26 mouse cellular contexts compared by ENCODE assay signal in the genomic region with DNA sequence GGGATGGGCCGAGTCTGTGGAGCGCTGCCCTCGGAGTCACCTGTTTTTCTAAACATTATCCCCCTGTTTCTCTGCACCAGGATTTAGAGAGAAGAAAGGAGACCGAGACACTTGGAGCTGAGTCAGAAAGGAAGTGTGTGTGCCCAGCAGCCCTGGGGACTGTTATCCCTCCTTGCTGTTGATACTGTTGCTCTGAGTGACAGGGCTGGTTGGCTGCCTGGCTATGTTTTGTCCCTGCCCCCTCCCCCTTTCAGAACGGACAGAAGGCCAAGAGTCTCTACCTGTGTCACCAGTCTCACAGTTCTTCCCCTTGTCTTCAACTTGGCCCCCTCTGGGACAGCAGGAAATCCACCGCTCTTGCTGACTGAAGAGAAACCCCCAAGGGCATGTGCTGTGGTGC.
DNase-seq lines count a peak whose midpoint lies in the region; ATAC-seq and TF ChIP-seq lines count a peak whose summit lies in the region.
"Had no signal": no experiment of that assay in that cellular context is flagged by ENCODE, and none has a peak within 500 bp of the region (broad histone marks: within the 10 kb centered on the region; RNA-seq: fewer than 3 reads in every experiment).

No protein-coding gene starts in this region.

- 0 out of 2 replicates have a peak, but pooled peaks have one; percentile 58 for ATAC-seq in heart, embryonic 16.5 days (replicated peaks; ENCODE audit: extremely low read depth, insufficient read depth, low FRiP score)
- ATAC-seq in liver, embryonic 12.5 days = no peak
- ATAC-seq: forebrain, embryonic 14.5 days; inflammation-experienced regulatory T-cells, adult 6 months had no signal

- DNase-seq in heart, adult 18-20 months = peak; percentile 34
- no peak for DNase-seq in heart, adult 9 months (ENCODE audit: low spot score in 2 of 2)
- no peak for DNase-seq in CH12.LX (ENCODE audit: extremely low read depth)
- no peak for DNase-seq in embryonic facial prominence, embryonic 10.5 days (ENCODE audit: low spot score)
- no peak for DNase-seq in Muller cell, postnatal 12 days (ENCODE audit: inconsistent ontology term)
- DNase-seq in frontal cortex, postnatal 14 days (ENCODE audit: low spot score in 2 of 2) = no peak
- DNase-seq: adrenal gland, postnatal 10 days; cerebellum, adult 2 months; cerebellum, postnatal 25 days; embryo, embryonic 11 days; gastrocnemius, postnatal 10 days; kidney, adult 8-10 months; kidney, postnatal 14 days; left cerebral cortex, postnatal 4 days; thymus, postnatal 25 days had no signal

- WGBS in embryonic facial prominence, embryonic 10.5 days = 63% methylated on average over 6 of the region's 6 CpGs
- WGBS in heart, embryonic 16.5 days = 45% methylated on average over 6 of the region's 6 CpGs
- WGBS in liver, embryonic 12.5 days (ENCODE audit: insufficient replicate concordance) = 54% methylated on average over 6 of the region's 6 CpGs

- no peaks in the 10 kb centered on the region for H3K27me3 ChIP-seq in CH12.LX (replicated peaks)
- peaks cover 11% of the 10 kb centered on the region; the same call in 1 of the 2 replicates for H3K27me3 ChIP-seq in embryonic facial prominence, embryonic 10.5 days (replicated peaks; ENCODE audit: low read depth, poor library complexity, severe bottlenecking)
- H3K27me3 ChIP-seq in heart, embryonic 16.5 days (ENCODE audit: control insufficient read depth, insufficient read depth, low read length) = no peaks in the 10 kb centered on the region
- no peaks in the 10 kb centered on the region for H3K27me3 ChIP-seq in liver, embryonic 12.5 days (replicated peaks)
- H3K27me3 ChIP-seq: liver, embryonic 15.5 days; lung, embryonic 15.5 days; midbrain, embryonic 12.5 days had no signal

- H3K4me1 ChIP-seq in CH12.LX (ENCODE audit: control insufficient read depth in 1 of 2, insufficient read depth in 2 of 2) = peaks cover 32 to 56% of the 10 kb centered on the region in 2 experiments
- peaks cover 65% of the 10 kb centered on the region for H3K4me1 ChIP-seq in embryonic facial prominence, embryonic 10.5 days
- peaks cover 26% of the 10 kb centered on the region for H3K4me1 ChIP-seq in heart, embryonic 16.5 days (ENCODE audit: control insufficient read depth, insufficient read depth, low read length)
- H3K4me1 ChIP-seq in liver, embryonic 12.5 days = no peaks in the 10 kb centered on the region
- H3K4me1 ChIP-seq: liver, embryonic 15.5 days; midbrain, embryonic 12.5 days had no signal

- no peak for TF ChIP-seq EP300 in CH12.LX (IDR thresholded peaks at IDR 0.05; ENCODE audit: low read length)

- H3K9me3 ChIP-seq in CH12.LX (replicated peaks; ENCODE audit: low read length) = no peaks in the 10 kb centered on the region
- H3K9me3 ChIP-seq in embryonic facial prominence, embryonic 10.5 days = no peaks in the 10 kb centered on the region
- no peaks in the 10 kb centered on the region for H3K9me3 ChIP-seq in heart, embryonic 16.5 days (replicated peaks; ENCODE audit: control insufficient read depth, low read length)
- H3K9me3 ChIP-seq in liver, embryonic 12.5 days (replicated peaks) = no peaks in the 10 kb centered on the region
- H3K9me3 ChIP-seq: G1E; hindbrain, embryonic 13.5 days; limb, embryonic 15.5 days; liver, embryonic 15.5 days; lung, embryonic 15.5 days; midbrain, embryonic 12.5 days; neural tube, embryonic 15.5 days had no signal

- H3K27ac ChIP-seq in CH12.LX (ENCODE audit: insufficient read depth, low read depth) = no peak overlapping the region
- peak overlapping the region; percentile 62; the same call in 1 of the 2 replicates for H3K27ac ChIP-seq in embryonic facial prominence, embryonic 10.5 days (replicated peaks)
- H3K27ac ChIP-seq in heart, embryonic 16.5 days (ENCODE audit: low read length) = peak overlapping the region; percentile 24; the same call in 1 of the 2 replicates
- no peak overlapping the region for H3K27ac ChIP-seq in liver, embryonic 12.5 days
- H3K27ac ChIP-seq: hindbrain, embryonic 13.5 days; limb, embryonic 15.5 days; liver, embryonic 15.5 days; lung, embryonic 15.5 days; midbrain, embryonic 12.5 days; neural tube, embryonic 15.5 days had no signal

- dilution Hi-C loops in CH12.LX (cut with MboI; ENCODE audit: extremely low pct_ligation_motif_present, extremely low pct_unique_long_range_greater_than_20kb, low sequenced_read_pairs) = no loop called here

- no peak overlapping the region for H3K9ac ChIP-seq in CH12.LX (ENCODE audit: insufficient read depth, low read depth)
- no peak overlapping the region for H3K9ac ChIP-seq in heart, embryonic 16.5 days (ENCODE audit: low read length)
- H3K9ac ChIP-seq in liver, embryonic 12.5 days = no peak overlapping the region
- H3K9ac ChIP-seq: hindbrain, embryonic 13.5 days; limb, embryonic 15.5 days; liver, embryonic 15.5 days; lung, embryonic 15.5 days; midbrain, embryonic 12.5 days; neural tube, embryonic 15.5 days had no signal

- H3K4me3 ChIP-seq in CH12.LX (replicated peaks in 1 of 3; ENCODE audit: low read depth in 2 of 3, low read length in 2 of 3, poor library complexity in 1 of 3) = no peak overlapping the region
- no peak overlapping the region for H3K4me3 ChIP-seq in embryonic facial prominence, embryonic 10.5 days
- H3K4me3 ChIP-seq in heart, embryonic 16.5 days (ENCODE audit: low read length) = no peak overlapping the region
- H3K4me3 ChIP-seq in liver, embryonic 12.5 days = no peak overlapping the region
- H3K4me3 ChIP-seq: hindbrain, embryonic 13.5 days; limb, embryonic 15.5 days; liver, embryonic 15.5 days; lung, embryonic 15.5 days; midbrain, embryonic 12.5 days; neural tube, embryonic 15.5 days had no signal

- no peak for TF ChIP-seq CTCF in CH12.LX (conservative IDR thresholded peaks at IDR 0.05 in 1 of 2, IDR thresholded peaks at IDR 0.05 in 1 of 2; ENCODE audit: low read depth in 2 of 2, low read length in 2 of 2)

- TF ChIP-seq POLR2A in CH12.LX (IDR thresholded peaks at IDR 0.05; ENCODE audit: low read depth, low read length) = no peak

- no peaks in the 10 kb centered on the region for H3K36me3 ChIP-seq in CH12.LX (replicated peaks in 1 of 2; ENCODE audit: control insufficient read depth in 1 of 2, insufficient read depth in 1 of 2, low read length in 1 of 2)
- no peaks in the 10 kb centered on the region for H3K36me3 ChIP-seq in embryonic facial prominence, embryonic 10.5 days (replicated peaks)
- no peaks in the 10 kb centered on the region for H3K36me3 ChIP-seq in heart, embryonic 16.5 days (ENCODE audit: control insufficient read depth, insufficient read depth)
- no peaks in the 10 kb centered on the region for H3K36me3 ChIP-seq in liver, embryonic 12.5 days
- H3K36me3 ChIP-seq: G1E; hindbrain, embryonic 13.5 days; limb, embryonic 15.5 days; liver, embryonic 15.5 days; lung, embryonic 15.5 days; midbrain, embryonic 12.5 days; neural tube, embryonic 15.5 days had no signal

- H3K4me2 ChIP-seq in CH12.LX (ENCODE audit: insufficient read depth, low read depth, poor library complexity, severe bottlenecking) = no peak overlapping the region
- H3K4me2 ChIP-seq in heart, embryonic 16.5 days (ENCODE audit: low read depth, low read length) = no peak overlapping the region
- no peak overlapping the region for H3K4me2 ChIP-seq in liver, embryonic 12.5 days
- H3K4me2 ChIP-seq: hindbrain, embryonic 13.5 days; limb, embryonic 15.5 days; liver, embryonic 15.5 days; lung, embryonic 15.5 days; midbrain, embryonic 12.5 days; neural tube, embryonic 15.5 days had no signal

- in situ Hi-C loops in CH12.LX (cut with MboI; ENCODE audit: low pct_ligation_motif_present, low pct_unique_long_range_greater_than_20kb, low sequenced_read_pairs) = no loop called here

- no peak for TF ChIP-seq RAD21 in CH12.LX (IDR thresholded peaks at IDR 0.05; ENCODE audit: low read depth, low read length)

- no peaks in the 10 kb centered on the region for H3K79me2 ChIP-seq in CH12.LX (replicated peaks; ENCODE audit: control insufficient read depth, extremely low read depth, insufficient read depth, poor library complexity, severe bottlenecking)

TF ChIP-seq in CH12.LX, 34 proteins besides CTCF, POLR2A, EP300 and RAD21:
- TF ChIP-seq ETS1 (conservative IDR thresholded peaks at IDR 0.05; ENCODE audit: low read depth, low read length) (no peak), IRF4 (IDR thresholded peaks at IDR 0.05; ENCODE audit: low read depth, low read length) (0 out of 2 replicates have a peak, but pooled peaks have one; percentile 21), ELF1 (IDR thresholded peaks at IDR 0.05; ENCODE audit: low read depth, low read length) (peak; percentile 15; the same call in 1 of the 2 replicates), CHD1 (IDR thresholded peaks at IDR 0.05; ENCODE audit: low read depth, low read length) (no peak), BHLHE40 (IDR thresholded peaks at IDR 0.05; ENCODE audit: low read depth, low read length) (peak; percentile 20; the same call in 1 of the 2 replicates), SIN3A (IDR thresholded peaks at IDR 0.05; ENCODE audit: low read length) (no peak)

Comparison
In these comparisons a context has a peak if more than half of its experiments do, and no peak if none do; other contexts are left out.
1. DNase-seq: peak in heart, adult 18-20 months (2 of 2); none in heart, adult 9 months (0 of 2), CH12.LX (single experiment), embryonic facial prominence, embryonic 10.5 days (single experiment), Muller cell, postnatal 12 days (single experiment) and frontal cortex, postnatal 14 days (0 of 2).
2. H3K27ac ChIP-seq: peak in embryonic facial prominence, embryonic 10.5 days (single experiment) and heart, embryonic 16.5 days (single experiment); none in CH12.LX (single experiment) and liver, embryonic 12.5 days (single experiment).